Mouse (Mus musculus): Measurements from ENCODE around the gene S100pbp.

DNA sequence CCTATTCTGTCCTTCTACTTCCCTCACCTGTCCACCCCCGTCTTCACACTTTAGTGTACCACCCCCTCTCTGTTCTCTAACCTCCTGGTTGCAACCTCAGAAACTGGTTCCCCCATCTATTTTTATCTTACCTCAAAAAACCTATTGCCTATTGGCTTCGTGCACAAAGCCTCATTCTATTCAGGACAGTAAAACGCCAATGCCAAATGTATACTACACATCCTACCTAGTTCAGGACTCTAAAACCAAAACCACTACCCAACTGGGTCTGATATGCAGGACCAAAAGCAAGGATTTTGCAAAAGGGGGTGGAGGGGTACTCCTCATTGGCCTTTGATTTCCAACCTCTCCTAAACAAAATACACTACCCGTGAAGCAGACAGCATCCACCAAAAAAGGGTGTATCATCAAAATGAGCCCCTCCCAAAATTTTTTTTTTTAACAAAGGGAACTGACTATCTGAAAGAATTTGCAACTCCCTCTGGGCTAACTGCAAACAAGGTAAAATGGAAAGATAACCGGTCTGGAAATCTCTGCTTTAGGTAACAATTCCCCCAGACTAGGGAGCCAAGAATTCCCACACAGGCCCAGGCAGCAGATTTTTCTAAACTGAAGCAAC, 1.4 kb downstream of the S100pbp start:
- TF ChIP-seq POLR2A (IDR thresholded peaks at IDR 0.05; ENCODE audit: borderline replicate concordance, insufficient read depth, low read length): no peak
- no peak for TF ChIP-seq CTCF (IDR thresholded peaks at IDR 0.05; ENCODE audit: borderline replicate concordance, insufficient read depth, low read depth, low read length)
